Mouse (Mus musculus) olfactory bulb, adult 2 months (tissue): ENCODE measurements around the gene Bcas3.

ENCODE experiments used
- CTCF ChIP-seq: fragments of 200-500 bp; IDR thresholded peaks from 2 replicates; pipeline ENCODE4 v1.5.1; 2012; ENCODE audit warnings: low read depth, mild to moderate bottlenecking, low read length, moderate library complexity; ENCODE audit not compliant: insufficient read depth
- POLR2A ChIP-seq: fragments of 200-500 bp; IDR thresholded peaks from 2 replicates; pipeline ENCODE4 v1.6.1; 2012; ENCODE audit warnings: mild to moderate bottlenecking, low read depth, low read length, moderate library complexity; ENCODE audit not compliant: insufficient read depth

DNA sequence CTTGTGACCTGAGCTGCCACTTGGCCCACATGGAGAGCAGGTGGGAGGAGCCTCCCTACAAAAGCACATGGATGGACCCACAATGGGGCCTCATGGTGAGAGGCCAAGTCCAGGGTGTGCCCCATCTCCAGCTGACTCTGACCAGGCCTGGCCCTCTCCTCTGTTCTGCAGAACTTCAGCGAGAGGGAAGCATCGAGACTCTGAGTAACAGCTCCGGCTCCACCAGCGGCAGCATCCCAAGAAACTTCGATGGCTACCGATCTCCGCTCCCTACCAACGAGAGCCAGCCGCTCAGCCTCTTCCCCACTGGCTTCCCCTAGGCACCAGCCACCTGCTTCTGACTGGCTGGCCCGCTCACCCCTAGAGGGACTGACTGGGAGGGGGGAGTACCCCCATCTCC lies 472.1 kb downstream of the Bcas3 start:
- TF ChIP-seq CTCF = no peak
- no peak for TF ChIP-seq POLR2A
